Mouse (Mus musculus): ENCODE results near the gene Jtb. TPM values are rescaled to one million over a fixed set of nuclear protein-coding genes. Genes with fewer than 3 reads are reported as not detected.
A peak's percentile ranks its signal among the peaks of the same experiment; 100 is the strongest.

Gene Jtb
- polyA plus RNA-seq, 1 experiment from 2014 or later: 111 TPM

- ATAC-seq: no peak
- peaks cover 25% of the 10 kb centered on the region for H3K4me1 ChIP-seq
- no peak overlapping the region for H3K9ac ChIP-seq
- H3K27ac ChIP-seq: no peak overlapping the region
- H3K4me3 ChIP-seq: peak overlapping the region; percentile 95
- H3K36me3 ChIP-seq (ENCODE audit: poor library complexity, severe bottlenecking): peaks cover 46% of the 10 kb centered on the region
- no peaks in the 10 kb centered on the region for H3K9me3 ChIP-seq (replicated peaks)
- peak overlapping the region; percentile 94 for H3K4me2 ChIP-seq
- no peaks in the 10 kb centered on the region for H3K27me3 ChIP-seq
- 84% methylated on average over 13 of the region's 13 CpGs for WGBS
These were observed 19.7 kb upstream of the Jtb start for GRCm38 (mm10) chr3:90211475-90212398.

- Histone ChIP-seq H3K9ac (peak overlapping the region; percentile 87), H3K27ac (no peak overlapping the region), H3K27me3 (no peaks in the 10 kb centered on the region), H3K4me3 (peak overlapping the region; percentile 95), H3K4me2 (peak overlapping the region; percentile 94), H3K4me1 (peaks cover 25% of the 10 kb centered on the region), H3K36me3 (ENCODE audit: poor library complexity, severe bottlenecking) (peaks cover 42% of the 10 kb centered on the region), H3K9me3 (replicated peaks) (no peaks in the 10 kb centered on the region)
- WGBS: 15% methylated on average over 5 of the region's 5 CpGs
- no peak for ATAC-seq
These were observed 18.7 kb upstream of the Jtb start for GRCm38 (mm10) chr3:90212723-90213122.

- H3K36me3 ChIP-seq (ENCODE audit: poor library complexity, severe bottlenecking): peaks cover 35% of the 10 kb centered on the region
- peak within 1 kb of the TSS; percentile 94 for H3K4me2 ChIP-seq
- ATAC-seq: peak; percentile 95
- under 1% methylated on average over 42 of the region's 42 CpGs for WGBS
- no peaks in the 10 kb centered on the region for H3K27me3 ChIP-seq
- H3K27ac ChIP-seq: peak within 1 kb of the TSS; percentile 84
- H3K9ac ChIP-seq: peak within 1 kb of the TSS; percentile 87
- peaks cover 25% of the 10 kb centered on the region for H3K4me1 ChIP-seq
- H3K4me3 ChIP-seq: peak within 1 kb of the TSS; percentile 95
- no peaks in the 10 kb centered on the region for H3K9me3 ChIP-seq (replicated peaks)
These were observed 18.0 kb upstream of the Jtb start, which contains the start of the genes Rps27 and Rab13 for GRCm38 (mm10) chr3:90213377-90213866. Rps27 (minus strand) TSS chr3:90213651. Rab13 (plus strand) TSS chr3:90213695.

- ATAC-seq: peak; percentile 56
- Histone ChIP-seq H3K27me3 (no peaks in the 10 kb centered on the region), H3K36me3 (ENCODE audit: poor library complexity, severe bottlenecking) (peaks cover 28% of the 10 kb centered on the region), H3K4me3 (peak overlapping the region; percentile 95), H3K4me1 (peaks cover 25% of the 10 kb centered on the region), H3K4me2 (peak overlapping the region; percentile 94), H3K9me3 (replicated peaks) (no peaks in the 10 kb centered on the region), H3K9ac (peak overlapping the region; percentile 87), H3K27ac (peak overlapping the region; percentile 49)
- WGBS: 14% methylated on average over 12 of the region's 12 CpGs
These were observed 17.3 kb upstream of the Jtb start for GRCm38 (mm10) chr3:90213956-90214684.

- Histone ChIP-seq H3K27me3 (no peaks in the 10 kb centered on the region), H3K27ac (no peak overlapping the region), H3K4me3 (no peak overlapping the region), H3K9me3 (replicated peaks) (no peaks in the 10 kb centered on the region), H3K4me1 (peaks cover 33% of the 10 kb centered on the region), H3K9ac (no peak overlapping the region), H3K36me3 (ENCODE audit: poor library complexity, severe bottlenecking) (peaks cover 12% of the 10 kb centered on the region), H3K4me2 (no peak overlapping the region)
- 52% methylated on average over 1 of the region's 1 CpGs for WGBS
- no peak for ATAC-seq
These were observed 15.5 kb upstream of the Jtb start for GRCm38 (mm10) chr3:90215825-90216380.

GRCm38 (mm10) chr3:90220088-90220487 lies 11.3 kb upstream of the Jtb start:
- Histone ChIP-seq H3K36me3 (ENCODE audit: poor library complexity, severe bottlenecking) (peaks cover 8% of the 10 kb centered on the region; the same call in 1 of the 2 replicates), H3K9ac (peak overlapping the region; percentile 65; the same call in 1 of the 2 replicates), H3K27me3 (no peaks in the 10 kb centered on the region), H3K27ac (peak overlapping the region; percentile 70; the same call in 1 of the 2 replicates), H3K4me3 (peak overlapping the region; percentile 44), H3K4me1 (peaks cover 13% of the 10 kb centered on the region), H3K9me3 (replicated peaks) (no peaks in the 10 kb centered on the region), H3K4me2 (peak overlapping the region; percentile 84)
- peak; percentile 63 for ATAC-seq
- WGBS: 10% methylated on average over 6 of the region's 6 CpGs

- WGBS: under 1% methylated on average over 15 of the region's 20 CpGs
- ATAC-seq: peak; percentile 84
- Histone ChIP-seq H3K27me3 (no peaks in the 10 kb centered on the region), H3K4me1 (peaks cover 13% of the 10 kb centered on the region), H3K4me2 (peak overlapping the region; percentile 84), H3K27ac (peak overlapping the region; percentile 70), H3K9me3 (replicated peaks) (no peaks in the 10 kb centered on the region), H3K4me3 (peak overlapping the region; percentile 44), H3K9ac (peak overlapping the region; percentile 65), H3K36me3 (ENCODE audit: poor library complexity, severe bottlenecking) (peaks cover 11% of the 10 kb centered on the region; the same call in 1 of the 2 replicates)
These were observed 10.9 kb upstream of the Jtb start for GRCm38 (mm10) chr3:90220531-90220951.

GRCm38 (mm10) chr3:90221123-90221522 lies 10.3 kb upstream of the Jtb start:
- Histone ChIP-seq H3K9ac (peak overlapping the region; percentile 65), H3K36me3 (ENCODE audit: poor library complexity, severe bottlenecking) (peaks cover 11% of the 10 kb centered on the region; the same call in 1 of the 2 replicates), H3K4me3 (peak overlapping the region; percentile 44), H3K4me1 (peaks cover 13% of the 10 kb centered on the region), H3K9me3 (replicated peaks) (no peaks in the 10 kb centered on the region), H3K27me3 (no peaks in the 10 kb centered on the region), H3K4me2 (peak overlapping the region; percentile 84), H3K27ac (no peak overlapping the region)
- WGBS: 24% methylated on average over 5 of the region's 5 CpGs
- ATAC-seq: no peak

GRCm38 (mm10) chr3:90222455-90222854 lies 8.9 kb upstream of the Jtb start:
- ATAC-seq: no peak
- no peaks in the 10 kb centered on the region for H3K9me3 ChIP-seq (replicated peaks)
- no peak overlapping the region for H3K4me3 ChIP-seq
- peaks cover 13% of the 10 kb centered on the region for H3K4me1 ChIP-seq
- H3K9ac ChIP-seq: no peak overlapping the region
- H3K36me3 ChIP-seq (ENCODE audit: poor library complexity, severe bottlenecking): peaks cover 11% of the 10 kb centered on the region; the same call in 1 of the 2 replicates
- no peaks in the 10 kb centered on the region for H3K27me3 ChIP-seq
- 89% methylated on average over 4 of the region's 4 CpGs for WGBS
- no peak overlapping the region for H3K4me2 ChIP-seq
- H3K27ac ChIP-seq: no peak overlapping the region

- H3K4me3 ChIP-seq: no peak overlapping the region
- ATAC-seq: no peak
- peaks cover 11% of the 10 kb centered on the region; the same call in 1 of the 2 replicates for H3K36me3 ChIP-seq (ENCODE audit: poor library complexity, severe bottlenecking)
- H3K9me3 ChIP-seq (replicated peaks): no peaks in the 10 kb centered on the region
- peaks cover 13% of the 10 kb centered on the region for H3K4me1 ChIP-seq
- no peak overlapping the region for H3K9ac ChIP-seq
- no peaks in the 10 kb centered on the region for H3K27me3 ChIP-seq
- no peak overlapping the region for H3K4me2 ChIP-seq
- no peak overlapping the region for H3K27ac ChIP-seq
- WGBS: 86% methylated on average over 3 of the region's 3 CpGs
These were observed 8.5 kb upstream of the Jtb start for GRCm38 (mm10) chr3:90222941-90223340.

GRCm38 (mm10) chr3:90224331-90224730 lies 7.1 kb upstream of the Jtb start:
- Histone ChIP-seq H3K4me1 (peaks cover 13% of the 10 kb centered on the region), H3K4me2 (no peak overlapping the region), H3K27ac (no peak overlapping the region), H3K4me3 (no peak overlapping the region), H3K27me3 (no peaks in the 10 kb centered on the region), H3K9ac (no peak overlapping the region), H3K36me3 (ENCODE audit: poor library complexity, severe bottlenecking) (peaks cover 11% of the 10 kb centered on the region; the same call in 1 of the 2 replicates), H3K9me3 (replicated peaks) (no peaks in the 10 kb centered on the region)
- no peak for ATAC-seq
- 86% methylated on average over 10 of the region's 10 CpGs for WGBS
